In the genomic region with DNA sequence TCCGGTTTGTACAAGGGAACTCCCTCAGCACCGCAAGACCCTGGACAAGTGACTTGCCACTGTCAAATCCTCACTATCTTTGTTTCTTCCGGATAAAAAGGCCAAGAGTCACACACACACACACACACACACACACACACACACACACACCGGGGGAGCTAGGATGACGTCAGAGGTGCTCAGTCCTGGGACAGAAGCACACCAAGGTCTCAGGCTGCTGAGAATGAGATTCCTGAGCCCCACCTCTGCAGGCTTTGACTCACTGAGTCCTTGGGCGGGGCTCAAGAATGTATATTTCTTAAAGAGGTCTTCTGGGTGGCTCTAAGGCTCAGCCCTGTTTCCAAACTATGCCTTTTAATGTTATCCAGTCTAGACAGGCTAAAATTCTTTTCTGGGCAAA, we compare ENCODE assay signal across 14 mouse cellular contexts. TPM values are rescaled to one million over a fixed set of nuclear protein-coding genes. Genes with fewer than 3 reads are reported as not detected.
DNase-seq lines count a peak whose midpoint lies in the region; ATAC-seq lines count a peak whose summit lies in the region.
"Had no signal": no experiment of that assay in that cellular context is flagged by ENCODE, and none has a peak within 500 bp of the region (broad histone marks: within the 10 kb centered on the region; RNA-seq: fewer than 3 reads in every experiment).

No protein-coding gene starts in this region.

- H3K27ac ChIP-seq in lung, embryonic 16.5 days (ENCODE audit: low read length), result peak overlapping the region; percentile 73
- H3K27ac ChIP-seq in midbrain, embryonic 10.5 days (replicated peaks), result no peak overlapping the region
- H3K27ac ChIP-seq: midbrain, embryonic 13.5 days had no signal

- no peak overlapping the region for H3K4me2 ChIP-seq in lung, embryonic 16.5 days (ENCODE audit: low read depth, low read length)
- H3K4me2 ChIP-seq: midbrain, embryonic 13.5 days had no signal

- no peak overlapping the region for H3K4me3 ChIP-seq in lung, embryonic 16.5 days (ENCODE audit: low read length)
- no peak overlapping the region for H3K4me3 ChIP-seq in midbrain, embryonic 10.5 days
- H3K4me3 ChIP-seq: midbrain, embryonic 13.5 days had no signal

- no peaks in the 10 kb centered on the region for H3K27me3 ChIP-seq in lung, embryonic 16.5 days (ENCODE audit: control insufficient read depth, insufficient read depth, low read depth, low read length)
- no peaks in the 10 kb centered on the region for H3K27me3 ChIP-seq in midbrain, embryonic 10.5 days (ENCODE audit: low read depth, poor library complexity, severe bottlenecking)
- H3K27me3 ChIP-seq: midbrain, embryonic 13.5 days had no signal

- H3K4me1 ChIP-seq in lung, embryonic 16.5 days (replicated peaks; ENCODE audit: control insufficient read depth, insufficient read depth, low read length), result peaks cover 8% of the 10 kb centered on the region; the same call in 1 of the 2 replicates
- H3K4me1 ChIP-seq in midbrain, embryonic 10.5 days, result peaks cover 24% of the 10 kb centered on the region
- H3K4me1 ChIP-seq: midbrain, embryonic 13.5 days had no signal

- no peaks in the 10 kb centered on the region for H3K9me3 ChIP-seq in lung, embryonic 16.5 days (ENCODE audit: control insufficient read depth, low read length)
- H3K9me3 ChIP-seq in midbrain, embryonic 10.5 days (replicated peaks), result no peaks in the 10 kb centered on the region
- H3K9me3 ChIP-seq: G1E; midbrain, embryonic 13.5 days had no signal

- DNase-seq in embryo, embryonic 11 days, result peak; percentile 16
- DNase-seq in embryo, embryonic 10 days (ENCODE audit: low spot score), result no peak
- peak; percentile 76 for DNase-seq in 3T3-L1 (ENCODE audit: low read depth, low spot score)
- DNase-seq in adrenal gland, postnatal 14 days, result peak; percentile 62
- no peak for DNase-seq in frontal cortex, postnatal 25 days (ENCODE audit: low spot score in 2 of 2)
- no peak for DNase-seq in midbrain, embryonic 10.5 days (ENCODE audit: low spot score)
- DNase-seq: cerebellum, adult 11-12 months; thymus, postnatal 14 days had no signal

- 30% methylated on average over 6 of the region's 6 CpGs for WGBS in lung, embryonic 16.5 days
- 46% methylated on average over 6 of the region's 6 CpGs for WGBS in midbrain, embryonic 10.5 days

- H3K9ac ChIP-seq in lung, embryonic 16.5 days (ENCODE audit: low read length), result no peak overlapping the region
- H3K9ac ChIP-seq: midbrain, embryonic 13.5 days had no signal

- H3K36me3 ChIP-seq in lung, embryonic 16.5 days (ENCODE audit: control insufficient read depth, insufficient read depth, low read length), result 0 out of 2 replicates have a peak, but pooled peaks cover 3% of the 10 kb centered on the region
- no peaks in the 10 kb centered on the region for H3K36me3 ChIP-seq in midbrain, embryonic 10.5 days
- H3K36me3 ChIP-seq: G1E; midbrain, embryonic 13.5 days had no signal

- ATAC-seq in lung, embryonic 16.5 days (ENCODE audit: low read depth), result peak; percentile 94
- ATAC-seq in activated CD4-positive, CD25-positive, alpha-beta regulatory T cell, adult 4 months, result no peak
- ATAC-seq: midbrain, embryonic 13.5 days had no signal

RNA-seq across cellular contexts. Expression of gene Hnf1b, which starts 41.5 kb away (rescaled TPM):
- 1.8 TPM in 1 of 2 replicates, not detected in the other for total RNA-seq in adrenal gland, postnatal 14 days (2021)
- 9.1 and 11.7 TPM in 2 replicates for polyA plus RNA-seq in lung, embryonic 16.5 days (2015; fragmentation: Nextera tagmentation; extraction: Ambion mirVana)
- polyA plus RNA-seq in activated CD4-positive, CD25-positive, alpha-beta regulatory T cell, adult 4 months (2017; shearing (Covaris generic)), result not detected
- polyA plus RNA-seq in midbrain, embryonic 10.5 days (2016; fragmentation: Nextera tagmentation; extraction: Ambion mirVana), result not detected in 2 replicates
- total RNA-seq: granulocyte monocyte progenitor cell, adult 5-6 weeks; heart, postnatal 25 days had no signal
- polyA plus RNA-seq: G1E; midbrain, embryonic 13.5 days had no signal

RNA-seq across cellular contexts. Expression of gene Ddx52, which starts 50.5 kb away (rescaled TPM):
- 18.7 and 19.7 TPM in 2 replicates for total RNA-seq in adrenal gland, postnatal 14 days (2021)
- polyA plus RNA-seq in lung, embryonic 16.5 days (2015; fragmentation: Nextera tagmentation; extraction: Ambion mirVana), result 31.4 and 35.6 TPM in 2 replicates
- polyA plus RNA-seq in activated CD4-positive, CD25-positive, alpha-beta regulatory T cell, adult 4 months (2017; shearing (Covaris generic)), result 10 to 100 TPM; 70.5 to 85.7 TPM
- 45.8 and 46.1 TPM in 2 replicates for polyA plus RNA-seq in midbrain, embryonic 10.5 days (2016; fragmentation: Nextera tagmentation; extraction: Ambion mirVana)

Comparison
In these comparisons a context has a peak if more than half of its experiments do, and no peak if none do; other contexts are left out.
1. DNase-seq: peak in embryo, embryonic 11 days (single experiment), 3T3-L1 (single experiment) and adrenal gland, postnatal 14 days (single experiment); none in embryo, embryonic 10 days (single experiment), frontal cortex, postnatal 25 days (0 of 2) and midbrain, embryonic 10.5 days (single experiment).
2. RNA of gene Hnf1b, which starts 41.5 kb away (polyA plus RNA-seq): 9.1 to 11.7 TPM in lung, embryonic 16.5 days; not detected in activated CD4-positive, CD25-positive, alpha-beta regulatory T cell, adult 4 months and not detected in midbrain, embryonic 10.5 days; every median in the first group is over 10 times any median in the second.